Mouse (Mus musculus): ENCODE data around the gene Kank2.
"Not testable (repeated sequence)": the region's sequence is repeated elsewhere in the genome, so short reads cannot be mapped to it uniquely, and the experiment has no call there.

Gene Kank2

GRCm38 (mm10) chr9:21818561-21818960 lies 20.0 kb upstream of the Kank2 start:
- no peak for DNase-seq (ENCODE audit: low read depth, low spot score)

- no peak for DNase-seq (ENCODE audit: low read depth, low spot score)
Measured at GRCm38 (mm10) chr9:21818125-21818524, 19.6 kb upstream of the Kank2 start.

GRCm38 (mm10) chr9:21816716-21817305 lies 18.3 kb upstream of the Kank2 start:
- no peak for DNase-seq (ENCODE audit: low read depth, low spot score)

DNA sequence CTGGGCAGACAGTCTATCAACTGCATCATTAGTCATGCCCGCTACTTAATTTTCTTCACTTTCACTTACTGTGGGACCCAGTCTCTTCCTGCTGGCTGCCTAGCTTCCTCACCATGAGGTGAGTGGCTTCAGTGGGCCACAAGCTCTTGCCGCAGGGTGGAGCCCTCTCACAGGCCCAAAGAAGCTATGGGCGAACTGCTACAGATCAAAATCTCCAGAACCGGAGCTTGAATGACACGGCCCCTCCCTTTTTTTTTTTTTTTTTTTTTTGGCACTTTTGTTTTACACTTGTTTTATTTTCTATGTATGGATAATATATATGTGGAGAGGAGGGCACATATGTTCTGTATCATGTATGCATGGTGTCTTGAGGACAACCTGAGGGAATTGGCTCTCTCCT lies 12.6 kb upstream of the Kank2 start:
- no peak for DNase-seq (ENCODE audit: low read depth, low spot score)

DNA sequence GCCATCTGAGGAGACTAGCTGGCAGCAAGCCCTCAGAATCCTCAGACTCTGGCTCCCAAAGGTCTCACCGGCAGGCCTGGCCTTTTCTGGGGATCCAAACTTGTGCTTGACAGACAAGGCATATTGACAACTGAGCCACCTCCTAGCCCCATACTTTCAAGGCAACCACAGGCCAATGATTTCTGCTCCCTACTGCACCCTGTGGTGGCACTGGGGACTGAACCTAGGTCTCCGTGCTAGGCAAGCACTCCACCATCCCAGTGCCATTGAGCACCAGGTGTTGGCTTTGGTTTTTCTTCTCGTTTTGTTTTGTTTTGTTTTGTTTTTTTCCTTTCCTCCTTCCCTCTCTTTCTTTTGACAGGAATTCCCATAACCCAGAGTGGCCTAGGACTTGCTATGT lies 10.0 kb upstream of the Kank2 start:
- DNase-seq (ENCODE audit: low read depth, low spot score) = no peak

GRCm38 (mm10) chr9:21806976-21807375 lies 8.4 kb upstream of the Kank2 start:
- no peak for DNase-seq (ENCODE audit: low read depth, low spot score)

GRCm38 (mm10) chr9:21806363-21806762 lies 7.8 kb upstream of the Kank2 start:
- DNase-seq (ENCODE audit: low read depth, low spot score) = no peak

DNA sequence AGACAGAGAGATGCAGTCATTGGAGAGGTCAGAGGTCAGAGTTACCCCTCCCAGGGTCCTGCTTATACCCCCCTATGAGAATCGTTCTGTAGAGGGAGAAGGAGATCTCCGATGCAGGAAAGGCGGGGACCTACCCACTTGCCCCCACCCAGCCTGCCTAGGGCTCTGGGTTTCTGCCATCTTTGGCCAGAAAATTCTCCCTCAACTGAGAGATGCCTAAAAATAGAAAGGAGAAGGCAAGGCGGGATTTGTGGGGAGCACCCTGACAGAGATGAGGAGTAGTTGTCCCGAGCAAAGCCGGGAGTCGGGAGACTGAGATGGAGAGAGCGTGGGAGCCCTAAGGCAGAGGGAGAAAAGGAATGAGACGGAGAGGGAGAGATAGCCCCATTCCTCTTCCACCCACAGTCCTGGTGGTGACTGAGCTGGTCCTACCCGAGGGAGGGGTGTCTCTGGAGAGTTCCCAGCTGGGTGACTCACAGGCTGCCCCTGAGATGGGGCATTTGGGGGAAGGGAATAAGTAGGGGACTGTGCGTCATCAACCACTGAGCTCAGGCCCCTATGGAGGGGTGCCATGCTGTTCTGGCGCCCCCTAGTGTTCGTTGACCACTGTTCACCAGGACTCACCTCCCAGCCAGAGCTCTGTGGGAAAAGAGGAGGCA lies 5.6 kb upstream of the Kank2 start:
- DNase-seq (ENCODE audit: low read depth, low spot score) = peak; percentile 87

- DNase-seq (ENCODE audit: low read depth, low spot score) = no peak
Measured at GRCm38 (mm10) chr9:21801591-21801990, 3.0 kb upstream of the Kank2 start.

GRCm38 (mm10) chr9:21801121-21801520 lies 2.6 kb upstream of the Kank2 start:
- DNase-seq (ENCODE audit: low read depth, low spot score) = no peak

DNA sequence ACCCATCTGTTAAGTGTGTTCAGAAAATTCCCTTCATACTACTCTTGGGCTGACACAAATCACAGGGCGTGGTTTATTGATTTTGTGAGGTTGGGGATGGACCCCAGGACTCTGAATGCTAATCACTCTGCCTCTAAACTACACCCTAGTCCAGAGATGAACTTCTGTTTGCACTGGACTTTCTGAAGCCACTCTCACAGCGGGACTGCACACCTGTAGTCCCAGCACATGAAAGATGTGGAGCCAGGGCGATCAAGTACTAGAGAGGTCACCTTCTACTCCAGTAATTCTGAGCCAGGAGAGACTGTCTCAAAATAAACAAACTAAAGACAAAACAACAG lies 436 bp upstream of the Kank2 start:
- DNase-seq (ENCODE audit: low read depth, low spot score) = no peak

DNA sequence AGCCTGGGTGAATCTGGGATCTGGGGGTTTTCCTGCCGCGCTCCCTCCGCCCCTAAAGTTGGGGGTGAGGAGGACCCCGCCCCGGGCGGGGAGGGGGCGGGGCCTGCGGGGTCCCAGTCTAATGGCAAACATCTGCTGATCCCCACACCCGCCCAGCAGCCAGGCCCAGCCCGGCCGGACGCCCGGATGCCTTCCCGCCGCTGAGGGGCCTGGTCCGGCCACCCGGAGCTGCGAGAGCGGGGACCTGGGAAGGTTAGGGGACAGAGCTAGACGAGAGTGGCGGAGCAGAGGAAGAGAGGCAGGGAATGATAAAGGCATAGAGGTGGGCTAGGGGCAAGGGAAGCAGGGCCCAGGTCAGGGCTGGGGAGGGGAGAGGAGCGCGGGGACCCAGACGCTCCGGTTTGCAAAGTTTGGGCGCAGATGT lies 611 bp downstream of the Kank2 start:
- DNase-seq (ENCODE audit: low read depth, low spot score) = peak; percentile 59

GRCm38 (mm10) chr9:21796919-21797318 lies 1.6 kb downstream of the Kank2 start:
- no peak for DNase-seq (ENCODE audit: low read depth, low spot score)

GRCm38 (mm10) chr9:21796259-21796658 lies 2.3 kb downstream of the Kank2 start:
- no peak for DNase-seq (ENCODE audit: low read depth, low spot score)

DNA sequence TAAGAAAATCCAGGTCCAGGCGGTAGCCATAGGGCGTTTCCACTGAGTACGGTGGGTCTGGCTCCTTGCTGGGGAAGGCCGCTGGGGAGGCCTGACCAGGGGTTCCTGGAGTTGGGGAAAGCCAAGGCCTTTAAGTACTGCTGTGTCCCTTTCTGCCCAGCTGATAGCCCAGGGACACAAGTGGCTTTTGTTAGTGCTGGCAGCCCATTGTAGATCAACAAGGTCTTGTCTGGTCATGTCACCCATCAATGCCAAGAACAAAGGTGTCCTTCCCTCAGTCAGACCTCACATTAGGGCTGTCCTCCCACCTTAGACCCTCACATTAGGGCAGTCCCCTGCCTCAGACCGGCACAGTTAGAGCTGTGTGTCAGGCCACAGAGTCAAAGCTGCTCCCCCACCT lies 3.0 kb downstream of the Kank2 start:
- DNase-seq (ENCODE audit: low read depth, low spot score) = no peak

- DNase-seq (ENCODE audit: low read depth, low spot score) = peak; percentile 71
Measured at GRCm38 (mm10) chr9:21794925-21795324, 3.6 kb downstream of the Kank2 start.

- DNase-seq (ENCODE audit: low read depth, low spot score) = no peak
Measured at GRCm38 (mm10) chr9:21794344-21794834, 4.2 kb downstream of the Kank2 start.

- DNase-seq (ENCODE audit: low read depth, low spot score) = not testable (repeated sequence)
Measured at GRCm38 (mm10) chr9:21793507-21793906, 5.0 kb downstream of the Kank2 start.

GRCm38 (mm10) chr9:21792644-21793043 lies 5.9 kb downstream of the Kank2 start:
- DNase-seq (ENCODE audit: low read depth, low spot score) = peak; percentile 72

DNA sequence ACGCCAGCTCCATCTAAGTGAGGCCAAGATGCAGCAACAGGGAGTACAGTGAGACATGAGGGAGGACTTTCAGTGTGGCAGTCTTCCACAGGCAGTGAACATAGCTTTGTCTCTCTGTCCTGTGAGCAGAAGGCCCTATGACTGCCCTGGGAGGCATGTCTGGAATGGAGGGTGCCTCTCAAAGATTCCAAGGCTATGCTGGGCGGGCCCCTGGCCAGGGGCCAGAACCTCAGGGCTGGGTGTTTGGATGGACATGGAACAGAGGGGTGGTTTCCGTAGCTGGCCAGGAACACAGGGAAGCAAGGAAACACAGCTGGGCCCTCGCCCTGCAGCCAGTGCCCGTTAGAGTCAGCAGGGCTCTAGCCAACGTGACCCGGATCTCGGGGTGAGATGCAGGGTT lies 6.7 kb downstream of the Kank2 start:
- peak; percentile 86 for DNase-seq (ENCODE audit: low read depth, low spot score)

DNA sequence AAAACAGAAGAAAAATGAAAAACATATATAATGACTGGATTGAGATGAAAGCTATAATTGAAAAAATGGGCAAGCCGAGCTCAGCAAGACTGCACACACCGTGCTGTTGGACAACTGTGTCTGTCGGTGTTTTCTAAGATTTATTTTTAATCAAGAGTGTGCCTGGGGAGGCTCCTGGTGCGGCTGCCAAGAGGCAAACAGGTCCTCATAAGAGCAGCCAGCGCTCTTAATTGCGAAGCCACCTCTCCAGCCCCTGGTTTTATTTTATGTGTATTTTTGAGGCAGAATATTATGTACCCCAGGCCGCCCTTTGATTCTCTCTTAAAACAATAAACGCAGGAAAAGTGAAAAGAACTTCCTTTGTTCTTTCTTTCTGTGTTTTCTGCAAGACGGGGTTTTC lies 10.3 kb downstream of the Kank2 start:
- no peak for DNase-seq (ENCODE audit: low read depth, low spot score)

DNA sequence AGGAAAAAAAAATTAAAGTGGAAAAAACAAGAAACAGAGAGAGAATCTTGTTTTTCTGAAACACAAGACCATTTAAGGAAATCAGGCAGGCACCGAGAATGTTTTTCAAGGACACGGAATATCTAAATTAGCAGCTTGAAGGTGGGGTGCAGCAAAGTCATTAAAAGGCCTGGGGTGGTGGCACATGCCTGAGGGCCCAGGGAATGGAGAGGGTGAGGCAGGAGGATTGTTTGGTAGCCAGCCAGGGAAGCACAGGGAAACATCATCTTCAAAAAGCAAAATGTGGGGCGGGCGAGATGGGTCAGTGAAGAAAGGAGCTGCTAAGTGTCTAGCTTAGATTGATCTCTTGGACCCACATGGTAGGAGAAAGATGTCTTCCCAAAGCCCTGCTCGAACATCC lies 10.9 kb downstream of the Kank2 start:
- DNase-seq (ENCODE audit: low read depth, low spot score) = no peak

DNA sequence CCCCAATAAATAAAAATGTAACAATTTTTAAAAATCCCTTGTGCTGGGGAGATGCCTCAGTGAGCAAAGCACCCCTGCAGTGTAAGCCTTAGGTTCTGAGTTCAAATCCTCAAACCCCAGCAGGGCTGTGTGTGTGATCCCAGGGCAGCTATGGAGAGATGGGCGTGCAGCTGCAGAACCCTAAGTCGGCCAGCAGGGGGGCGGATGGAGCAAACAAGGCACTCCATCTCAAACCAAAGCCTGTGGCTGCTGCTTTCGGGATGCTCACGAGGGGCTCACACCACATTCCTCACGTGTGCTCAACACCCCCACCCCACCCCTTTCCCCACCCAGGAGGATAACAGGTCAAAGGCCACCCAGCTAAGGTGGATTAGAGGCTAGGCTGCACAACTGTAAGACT lies 11.6 kb downstream of the Kank2 start:
- DNase-seq (ENCODE audit: low read depth, low spot score) = no peak

GRCm38 (mm10) chr9:21786309-21786708 lies 12.2 kb downstream of the Kank2 start:
- not testable (repeated sequence) for DNase-seq (ENCODE audit: low read depth, low spot score)
